Mouse (Mus musculus) CD4-positive, CD25-positive, alpha-beta regulatory T cell, adult 4 months (primary cell): ENCODE measurements around the gene Dlg2. TPM values are rescaled to one million over a fixed set of nuclear protein-coding genes. Genes with fewer than 3 reads are reported as not detected.

Source experiments
- ATAC-seq: one replicate; pipeline ENCODE4 v1.8.0; 2017
- polyA plus RNA-seq, 2 experiments: library from polyadenylated mRNA; unstranded; fragments of 100-300 nt; shearing (Covaris generic); gene quantifications; one replicate each; pipeline ENCODE4 v1.2.1; 2017

Dlg2 gene
- polyA plus RNA-seq, 2 experiments from 2014 or later, result 0.50 to 0.86 TPM

DNA sequence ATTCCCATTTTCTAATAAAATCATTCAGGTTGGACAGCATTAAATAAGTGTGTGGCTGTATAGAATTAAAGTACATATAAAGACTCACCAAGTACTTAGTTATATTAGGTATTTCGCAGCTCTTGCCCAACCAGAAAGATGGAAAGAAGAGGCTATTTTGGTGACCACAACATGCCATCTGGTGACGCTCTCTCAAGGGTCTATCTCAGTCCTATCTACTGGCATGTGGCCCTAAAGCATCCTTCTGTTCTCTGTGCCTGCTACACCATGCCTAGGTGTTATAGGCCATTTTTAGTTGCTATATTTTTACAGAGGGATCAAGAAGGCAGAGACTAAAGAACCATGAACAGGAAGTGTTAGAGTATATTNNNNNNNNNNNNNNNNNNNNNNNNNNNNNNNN, 1629.5 kb downstream of the Dlg2 start:
- ATAC-seq, result no peak

GRCm38 (mm10) chr7:92113065-92113464, 1636.6 kb downstream of the Dlg2 start:
- ATAC-seq, result no peak

GRCm38 (mm10) chr7:92115237-92115871, 1638.9 kb downstream of the Dlg2 start:
- ATAC-seq, result no peak

DNA sequence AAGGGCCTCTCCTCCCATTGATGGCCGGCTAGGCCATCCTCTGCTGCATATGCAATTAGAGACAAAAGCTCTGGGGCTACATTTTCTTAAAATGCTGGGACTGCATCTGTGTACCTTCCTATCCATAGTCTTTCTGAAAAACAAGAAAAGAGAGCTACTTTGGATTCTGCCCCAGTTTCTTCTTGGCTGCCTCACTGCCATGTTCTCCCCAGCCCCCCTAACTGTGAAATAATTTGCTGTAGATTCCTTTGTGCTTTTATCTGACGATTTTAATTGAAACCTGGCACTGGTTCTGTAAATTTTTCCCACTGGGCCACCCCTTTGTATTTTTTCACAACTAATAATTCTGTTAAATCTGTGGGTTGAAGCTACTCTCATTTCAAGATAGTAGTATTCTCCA, 1646.8 kb downstream of the Dlg2 start:
- no peak for ATAC-seq

- ATAC-seq, result no peak
Measured at GRCm38 (mm10) chr7:92125886-92126285, 1649.4 kb downstream of the Dlg2 start.

GRCm38 (mm10) chr7:92134301-92134700, 1657.8 kb downstream of the Dlg2 start:
- ATAC-seq, result peak; percentile 64

DNA sequence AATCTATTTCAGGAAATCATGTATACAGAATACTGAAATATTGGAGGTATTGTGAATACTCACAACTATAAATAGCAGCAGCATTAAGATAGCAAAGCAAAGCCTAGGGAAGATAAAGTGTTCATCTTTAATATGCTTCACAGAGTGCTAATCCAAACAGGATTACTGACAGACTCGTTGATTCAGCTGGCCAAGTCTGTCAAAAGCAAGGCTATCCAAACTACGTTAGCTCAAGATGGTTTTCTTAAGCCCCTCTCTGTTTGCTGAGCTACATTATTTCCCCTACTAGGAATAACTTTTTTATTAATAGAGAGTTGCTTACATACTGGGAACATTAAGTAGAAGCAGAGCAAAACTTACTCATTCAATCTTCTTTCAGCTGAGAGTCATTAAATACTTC, 1659.2 kb downstream of the Dlg2 start:
- no peak for ATAC-seq

GRCm38 (mm10) chr7:92140051-92140817, 1663.8 kb downstream of the Dlg2 start:
- ATAC-seq, result no peak

DNA sequence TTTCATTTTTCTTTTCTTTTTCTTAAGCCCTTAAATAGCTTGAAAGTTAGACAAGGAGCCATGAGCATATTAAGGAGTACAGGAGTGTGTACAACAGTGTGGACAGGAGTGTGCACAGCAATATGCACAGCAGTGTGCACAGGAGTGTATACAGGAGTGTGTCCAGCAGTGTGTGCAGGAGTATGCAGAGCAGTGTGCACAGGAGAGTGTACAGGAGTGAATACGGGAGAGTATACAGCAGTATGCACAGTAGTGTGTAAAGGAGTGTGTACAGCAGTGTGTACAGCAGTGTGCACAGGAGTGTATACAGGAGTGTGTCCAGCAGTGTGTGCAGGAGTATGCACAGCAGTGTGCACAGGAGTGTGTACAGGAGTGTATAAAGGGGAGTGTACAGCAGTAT, 1671.0 kb downstream of the Dlg2 start:
- ATAC-seq, result no peak

DNA sequence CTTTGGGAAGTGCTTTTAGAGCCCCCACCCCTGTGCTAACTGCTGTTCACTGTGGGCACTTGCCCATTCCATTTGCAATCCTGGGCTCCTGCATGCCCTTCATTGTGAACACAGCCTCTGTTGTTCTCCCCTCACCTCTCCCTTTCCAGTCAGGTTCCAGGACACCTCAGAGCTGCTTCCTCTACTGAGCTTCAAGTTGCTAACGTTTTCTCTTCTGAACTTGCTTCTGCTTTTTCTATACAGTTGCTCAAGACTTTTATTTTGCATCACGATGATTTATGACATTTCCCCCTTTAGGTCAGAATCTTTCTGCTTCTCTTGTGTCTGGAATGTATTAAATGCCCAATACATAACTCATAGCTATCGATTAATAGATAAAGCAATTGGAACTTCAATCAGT, 1674.3 kb downstream of the Dlg2 start:
- ATAC-seq, result no peak

- ATAC-seq, result no peak
Measured at GRCm38 (mm10) chr7:92154603-92155002, 1678.1 kb downstream of the Dlg2 start.

DNA sequence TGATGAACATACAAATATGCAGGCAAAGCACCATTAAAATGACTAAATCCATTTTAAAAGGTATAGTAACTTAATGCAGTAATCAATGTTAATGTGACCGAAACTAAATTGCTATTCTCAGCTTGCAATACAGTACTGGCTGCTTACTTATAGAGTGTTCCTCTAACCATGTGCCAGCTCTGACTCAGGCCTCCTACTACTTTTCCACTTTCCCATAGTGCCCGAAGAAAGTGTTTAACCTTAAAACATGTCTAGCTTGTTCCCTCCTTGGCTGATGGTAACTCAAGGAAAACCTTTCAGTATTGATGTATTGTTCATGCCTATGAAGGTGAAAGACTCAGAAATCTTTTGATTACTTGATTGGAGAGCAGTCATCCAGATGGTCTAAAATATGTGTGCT, 1686.7 kb downstream of the Dlg2 start:
- ATAC-seq, result no peak

DNA sequence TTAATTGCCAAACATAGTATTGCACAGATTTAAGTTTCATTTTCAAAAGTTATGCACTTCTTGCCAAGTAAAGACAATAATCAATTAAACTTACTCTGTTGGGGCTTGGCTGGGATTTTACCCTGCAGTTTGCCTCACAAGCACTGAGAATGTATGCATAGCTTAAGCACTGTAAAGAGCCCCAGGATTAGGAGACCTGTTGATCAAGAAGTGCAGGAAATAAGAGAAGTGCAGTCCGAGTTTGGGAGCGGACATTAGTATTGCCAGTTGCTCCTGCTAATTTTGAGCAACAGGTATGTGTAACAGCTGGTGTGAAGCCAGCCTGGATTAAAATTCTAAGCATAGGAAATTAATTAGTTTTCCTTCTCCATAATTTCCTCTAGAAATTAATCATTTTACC, 1687.8 kb downstream of the Dlg2 start:
- ATAC-seq, result no peak

DNA sequence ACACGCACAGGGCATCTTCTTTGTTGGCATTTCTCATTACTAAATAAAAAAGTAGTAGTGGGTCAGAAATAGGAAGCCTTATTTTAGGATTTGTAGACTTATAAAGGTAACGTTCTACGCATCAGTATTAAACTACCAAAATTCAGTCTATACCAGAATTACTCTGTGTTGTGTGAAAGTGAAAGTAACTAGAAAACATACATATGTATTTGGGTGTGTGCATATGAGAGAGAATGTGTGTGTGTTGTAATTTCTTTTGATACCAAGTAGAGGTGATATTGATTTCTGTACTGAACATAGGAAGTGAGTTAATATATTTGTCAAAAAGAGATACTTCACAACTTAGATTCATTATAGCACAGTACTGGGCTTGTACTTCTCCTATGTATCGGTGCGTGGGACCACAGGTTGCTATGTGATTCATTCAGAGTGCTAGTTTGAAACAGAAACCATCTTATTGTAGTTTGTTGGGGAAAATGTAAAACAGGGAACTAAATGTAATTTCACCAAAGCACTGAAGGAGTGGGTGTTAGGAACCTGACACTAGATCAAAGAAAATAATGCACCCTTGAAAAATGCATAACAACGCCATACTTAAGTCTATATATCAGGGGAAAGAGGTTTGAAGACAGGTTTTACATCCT, 1688.5 kb downstream of the Dlg2 start:
- peak; percentile 57 for ATAC-seq

GRCm38 (mm10) chr7:92180029-92180428, 1703.6 kb downstream of the Dlg2 start:
- no peak for ATAC-seq

DNA sequence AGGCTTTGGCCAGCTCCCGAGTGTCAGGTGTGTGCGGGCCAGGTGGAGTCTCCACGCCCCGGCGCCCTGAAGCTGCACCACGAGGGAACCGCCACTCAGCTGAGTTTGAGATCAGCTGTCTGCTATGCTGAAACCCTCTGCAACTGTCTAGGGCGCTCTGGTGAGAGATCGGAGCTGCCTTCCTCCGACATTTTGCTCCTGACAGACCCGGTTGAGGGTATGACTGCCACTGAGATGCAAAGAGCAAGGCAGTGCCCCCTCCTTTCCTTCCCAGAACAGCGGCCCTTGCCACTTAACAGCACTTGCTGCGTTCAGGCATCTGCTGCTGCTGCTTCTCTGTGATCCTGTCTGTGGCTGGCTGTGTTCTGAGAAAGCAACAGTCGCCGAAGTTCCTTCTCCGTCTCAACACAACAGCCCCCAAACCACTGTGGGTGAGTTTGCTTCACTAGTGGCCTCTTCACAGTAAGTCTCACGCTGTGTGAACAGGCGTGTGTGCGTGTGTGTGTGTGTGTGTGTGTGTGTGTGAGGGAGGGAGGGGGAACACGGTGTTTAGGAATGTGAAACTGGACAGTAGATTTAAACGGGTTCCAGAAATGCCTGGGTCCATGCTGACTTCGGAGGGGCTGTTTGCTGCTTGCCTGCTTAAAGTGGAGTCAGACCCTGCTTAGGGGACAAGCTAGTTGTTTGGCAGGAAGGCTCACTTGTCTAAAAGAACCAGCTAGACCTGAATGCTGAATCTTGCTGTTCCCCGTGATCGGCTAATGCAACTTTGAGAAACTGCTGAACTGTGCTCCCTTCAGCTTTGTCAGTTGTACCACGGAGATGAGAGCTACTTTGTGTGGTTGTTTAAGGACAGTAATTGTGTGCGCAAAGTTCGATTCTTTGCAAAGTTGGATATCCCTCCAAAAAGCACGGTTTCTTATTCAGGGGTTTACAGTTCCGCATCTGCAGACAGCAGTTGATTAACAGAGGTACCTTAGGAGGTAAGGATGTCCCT, 1704.4 kb downstream of the Dlg2 start:
- peak; percentile 37 for ATAC-seq

GRCm38 (mm10) chr7:92181959-92182612, 1705.6 kb downstream of the Dlg2 start:
- peak; percentile 51 for ATAC-seq

GRCm38 (mm10) chr7:92184371-92185059, 1708.0 kb downstream of the Dlg2 start:
- ATAC-seq, result no peak

DNA sequence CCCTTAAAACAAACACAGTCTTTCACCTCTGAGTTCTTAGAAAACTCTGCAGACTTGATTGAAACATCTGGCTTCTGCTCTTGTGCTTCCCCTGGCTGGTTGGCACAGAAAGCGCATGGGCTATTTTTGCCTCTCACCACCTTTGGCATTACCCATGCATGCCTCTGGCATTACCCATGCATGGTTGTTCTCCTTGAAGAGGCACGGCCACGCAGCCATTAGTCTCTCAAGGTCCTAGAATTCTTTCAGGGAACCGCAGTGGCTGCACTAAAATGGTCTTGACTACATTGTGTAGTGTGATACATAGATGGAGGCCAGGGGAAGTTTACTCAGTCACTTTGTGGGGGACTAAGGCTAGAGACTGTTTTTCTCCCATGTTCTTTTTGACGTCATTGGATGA, 1709.9 kb downstream of the Dlg2 start:
- ATAC-seq, result no peak

DNA sequence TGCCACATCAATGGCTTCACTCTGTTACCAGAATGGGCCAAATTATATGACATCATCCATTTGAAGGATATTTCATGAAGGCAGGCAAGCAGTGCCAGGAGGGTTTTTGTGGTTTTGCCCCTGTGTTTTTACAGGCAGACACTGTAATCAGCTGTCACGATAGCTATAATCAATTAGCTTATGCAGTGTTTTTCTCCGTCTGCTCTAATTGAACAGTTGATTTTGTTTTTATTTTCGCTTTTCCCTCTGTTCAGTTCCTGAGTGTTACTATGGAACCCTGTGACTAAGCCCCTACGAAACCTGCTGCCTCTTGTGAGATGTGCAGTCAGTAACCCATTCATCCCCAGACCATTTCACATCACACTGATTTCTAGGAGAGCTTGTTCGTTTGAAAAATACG, 1712.7 kb downstream of the Dlg2 start:
- no peak for ATAC-seq

DNA sequence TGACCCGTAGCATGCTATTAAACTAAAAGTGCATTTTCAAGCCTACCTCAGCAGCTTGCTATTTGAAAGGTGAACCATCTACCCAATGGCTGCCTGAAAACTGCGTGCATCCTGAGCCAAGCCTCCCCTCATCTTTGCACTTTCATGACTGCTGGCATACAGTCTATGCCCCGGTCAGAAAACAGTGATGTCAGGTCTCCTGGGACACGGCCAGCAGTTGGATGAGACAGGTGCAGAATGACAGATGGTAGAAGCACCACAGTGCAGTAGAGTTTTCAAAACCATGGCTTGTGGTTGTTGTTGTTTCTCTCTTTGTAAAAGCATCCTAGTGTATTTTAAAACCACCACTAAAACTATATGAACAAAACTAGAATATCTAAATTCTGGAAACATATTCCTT, 1719.5 kb downstream of the Dlg2 start:
- ATAC-seq, result no peak
